Mouse (Mus musculus) hindlimb bud, embryonic 11.5 days (tissue): ENCODE data around the gene Car15.

Experiments
- DNase-seq: peaks from one replicate; pipeline ENCODE4 v3.0.0-alpha.2; 2012; ENCODE audit warnings: low read depth, low spot score; ENCODE audit errors: extremely low spot score

The Car15 gene

GRCm38 (mm10) chr16:17802839-17803674 lies 35.1 kb downstream of the Car15 start:
- DNase-seq: no peak

- no peak for DNase-seq
Observed at GRCm38 (mm10) chr16:17802456-17802838, 35.7 kb downstream of the Car15 start.

- no peak for DNase-seq
Observed at GRCm38 (mm10) chr16:17801777-17802455, 36.2 kb downstream of the Car15 start.

- DNase-seq: no peak
Observed at GRCm38 (mm10) chr16:17799584-17799983, 38.6 kb downstream of the Car15 start.

- DNase-seq: no peak
Observed at GRCm38 (mm10) chr16:17798321-17799180, 39.6 kb downstream of the Car15 start.

- no peak for DNase-seq
Observed at GRCm38 (mm10) chr16:17797812-17798311, 40.3 kb downstream of the Car15 start.

GRCm38 (mm10) chr16:17796971-17797811 lies 41.0 kb downstream of the Car15 start, which contains the start of gene Scarf2:
Gene Scarf2 (plus strand): TSS chr16:17797282.
- DNase-seq: no peak

- DNase-seq: no peak
Observed at GRCm38 (mm10) chr16:17796519-17796918, 41.6 kb downstream of the Car15 start.

GRCm38 (mm10) chr16:17795643-17796042 lies 42.5 kb downstream of the Car15 start:
- DNase-seq: no peak

- no peak for DNase-seq
Observed at GRCm38 (mm10) chr16:17794047-17794446, 44.1 kb downstream of the Car15 start.

- no peak for DNase-seq
Observed at GRCm38 (mm10) chr16:17792728-17793127, 45.4 kb downstream of the Car15 start.

GRCm38 (mm10) chr16:17785337-17785736 lies 52.8 kb downstream of the Car15 start:
- no peak for DNase-seq
